Mouse (Mus musculus): ENCODE data around the gene H2-Ab1.

- TF ChIP-seq CTCF (IDR thresholded peaks at IDR 0.05), result no peak
- no peak for TF ChIP-seq EP300 (IDR thresholded peaks at IDR 0.05)
Measured at GRCm38 (mm10) chr17:34301670-34302190, 44.2 kb downstream of the H2-Ab1 start.
